Mouse (Mus musculus) kidney, adult 2 months (tissue): Measurements from ENCODE around the gene CN725425.

Experiments used
- CTCF ChIP-seq: fragments of 200-500 bp; conservative IDR thresholded peaks from 2 replicates; pipeline ENCODE4 v1.5.1; 2011; ENCODE audit warnings: low read depth, mild to moderate bottlenecking, control low read depth, low read length, moderate library complexity, mixed read lengths; ENCODE audit not compliant: insufficient read depth, insufficient read length
- POLR2A ChIP-seq: fragments of 200-500 bp; IDR thresholded peaks from one replicate; pipeline ENCODE4 v1.6.1; 2011; ENCODE audit warnings: low read depth, low read length, control low read depth

- TF ChIP-seq CTCF (no peak), POLR2A (no peak)
Observed at GRCm38 (mm10) chr15:91172193-91172592, 27.1 kb upstream of the CN725425 start.
